In genomic region chr15:6180261-6180660, GRCm38 (mm10) we compare ENCODE assay signal across 16 mouse cellular contexts.
DNase-seq lines count a peak whose midpoint lies in the region; ATAC-seq and TF ChIP-seq lines count a peak whose summit lies in the region.
"Had no signal": no experiment of that assay in that cellular context is flagged by ENCODE, and none has a peak within 500 bp of the region (broad histone marks: within the 10 kb centered on the region; RNA-seq: fewer than 3 reads in every experiment).

No protein-coding gene starts in this region.

- no peaks in the 10 kb centered on the region for H3K27me3 ChIP-seq in intestine, postnatal 0 days (replicated peaks; ENCODE audit: control insufficient read depth, insufficient read depth, low read length)
- H3K27me3 ChIP-seq in intestine, embryonic 16.5 days (replicated peaks; ENCODE audit: control insufficient read depth, insufficient read depth, low read length), result no peaks in the 10 kb centered on the region
- no peaks in the 10 kb centered on the region for H3K27me3 ChIP-seq in liver, postnatal 0 days (ENCODE audit: insufficient read depth, low read length)
- H3K27me3 ChIP-seq in liver, embryonic 12.5 days (replicated peaks), result no peaks in the 10 kb centered on the region
- H3K27me3 ChIP-seq in Patski, result no peaks in the 10 kb centered on the region
- H3K27me3 ChIP-seq: embryonic facial prominence, embryonic 12.5 days; hindbrain, embryonic 13.5 days; neural tube, embryonic 12.5 days had no signal

- H3K4me1 ChIP-seq in intestine, postnatal 0 days (replicated peaks; ENCODE audit: control insufficient read depth, insufficient read depth, low read length), result no peaks in the 10 kb centered on the region
- H3K4me1 ChIP-seq in intestine, embryonic 16.5 days (ENCODE audit: control insufficient read depth, insufficient read depth, low read length), result no peaks in the 10 kb centered on the region
- H3K4me1 ChIP-seq in liver, postnatal 0 days (ENCODE audit: insufficient read depth), result no peaks in the 10 kb centered on the region
- no peaks in the 10 kb centered on the region for H3K4me1 ChIP-seq in liver, embryonic 12.5 days
- H3K4me1 ChIP-seq: embryonic facial prominence, embryonic 12.5 days; hindbrain, embryonic 13.5 days; neural tube, embryonic 12.5 days had no signal

- H3K4me3 ChIP-seq in intestine, postnatal 0 days (ENCODE audit: low read depth, low read length), result no peak overlapping the region
- no peak overlapping the region for H3K4me3 ChIP-seq in intestine, embryonic 16.5 days (ENCODE audit: low read length)
- no peak overlapping the region for H3K4me3 ChIP-seq in liver, postnatal 0 days (ENCODE audit: low read depth, low read length)
- no peak overlapping the region for H3K4me3 ChIP-seq in liver, embryonic 12.5 days
- H3K4me3 ChIP-seq: embryonic facial prominence, embryonic 12.5 days; hindbrain, embryonic 13.5 days; neural tube, embryonic 12.5 days had no signal

- H3K9ac ChIP-seq in intestine, postnatal 0 days (ENCODE audit: low read depth, low read length), result no peak overlapping the region
- no peak overlapping the region for H3K9ac ChIP-seq in intestine, embryonic 16.5 days (ENCODE audit: low read depth, low read length)
- H3K9ac ChIP-seq in liver, postnatal 0 days (replicated peaks), result no peak overlapping the region
- H3K9ac ChIP-seq in liver, embryonic 12.5 days, result no peak overlapping the region
- H3K9ac ChIP-seq: embryonic facial prominence, embryonic 12.5 days; hindbrain, embryonic 13.5 days; neural tube, embryonic 12.5 days had no signal

- no peak for TF ChIP-seq EP300 in liver, postnatal 0 days (IDR thresholded peaks at IDR 0.05; ENCODE audit: low read depth)

- WGBS in intestine, postnatal 0 days, result 75% methylated on average over 1 of the region's 1 CpGs
- WGBS in intestine, embryonic 16.5 days, result 91% methylated on average over 1 of the region's 1 CpGs
- 68% methylated on average over 1 of the region's 1 CpGs for WGBS in liver, postnatal 0 days (ENCODE audit: insufficient replicate concordance)
- 59% methylated on average over 1 of the region's 1 CpGs for WGBS in liver, embryonic 12.5 days (ENCODE audit: insufficient replicate concordance)

- peak; percentile 59 for TF ChIP-seq CTCF in intestine, postnatal 0 days (IDR thresholded peaks at IDR 0.05; ENCODE audit: low read depth)
- peak; percentile 38 for TF ChIP-seq CTCF in liver, postnatal 0 days (IDR thresholded peaks at IDR 0.05; ENCODE audit: low read depth)
- TF ChIP-seq CTCF in Patski (IDR thresholded peaks at IDR 0.05), result peak; percentile 60

- CTCF ChIA-PET in Patski (lab: Charles Lee), result no interaction called here

- H3K27ac ChIP-seq in intestine, postnatal 0 days (ENCODE audit: low read depth, low read length), result no peak overlapping the region
- no peak overlapping the region for H3K27ac ChIP-seq in intestine, embryonic 16.5 days (ENCODE audit: low read length)
- no peak overlapping the region for H3K27ac ChIP-seq in liver, postnatal 0 days (ENCODE audit: low read depth)
- no peak overlapping the region for H3K27ac ChIP-seq in liver, embryonic 12.5 days
- H3K27ac ChIP-seq: embryonic facial prominence, embryonic 12.5 days; hindbrain, embryonic 13.5 days; neural tube, embryonic 12.5 days had no signal

- POLR2A ChIA-PET in Patski (lab: Charles Lee), result no interaction called here

- no peaks in the 10 kb centered on the region for H3K36me3 ChIP-seq in intestine, postnatal 0 days (ENCODE audit: control insufficient read depth, insufficient read depth)
- H3K36me3 ChIP-seq in intestine, embryonic 16.5 days (ENCODE audit: control insufficient read depth, insufficient read depth, low read length), result no peaks in the 10 kb centered on the region
- no peaks in the 10 kb centered on the region for H3K36me3 ChIP-seq in liver, postnatal 0 days (replicated peaks; ENCODE audit: insufficient read depth, low read length)
- H3K36me3 ChIP-seq in liver, embryonic 12.5 days, result no peaks in the 10 kb centered on the region
- H3K36me3 ChIP-seq: embryonic facial prominence, embryonic 12.5 days; hindbrain, embryonic 13.5 days; neural tube, embryonic 12.5 days had no signal

- ATAC-seq in intestine, postnatal 0 days, result no peak
- no peak for ATAC-seq in intestine, embryonic 16.5 days
- ATAC-seq in liver, postnatal 0 days, result no peak
- no peak for ATAC-seq in liver, embryonic 12.5 days
- ATAC-seq in Patski, result no peak
- no peak for ATAC-seq in erythroid progenitor cell, adult 5-6 weeks (replicated peaks; ENCODE audit: low FRiP score, poor library complexity, severe bottlenecking)

- H3K9me3 ChIP-seq in intestine, postnatal 0 days (ENCODE audit: control insufficient read depth), result no peaks in the 10 kb centered on the region
- no peaks in the 10 kb centered on the region; the same call in 1 of the 2 replicates for H3K9me3 ChIP-seq in intestine, embryonic 16.5 days (ENCODE audit: control insufficient read depth, low read length)
- no peaks in the 10 kb centered on the region for H3K9me3 ChIP-seq in liver, postnatal 0 days (ENCODE audit: low read length)
- no peaks in the 10 kb centered on the region for H3K9me3 ChIP-seq in liver, embryonic 12.5 days (replicated peaks)
- H3K9me3 ChIP-seq: embryonic facial prominence, embryonic 12.5 days; hindbrain, embryonic 13.5 days had no signal

- DNase-seq in liver, postnatal 0 days, result no peak
- DNase-seq in Patski (ENCODE audit: low read depth, low spot score), result no peak
- DNase-seq in thymus, postnatal 10 days (ENCODE audit: low spot score in 2 of 2), result no peak
- DNase-seq: cerebellum, adult 18-20 months; kidney, adult 18-20 months; layer of hippocampus, adult 9-11 months; right cerebral cortex, postnatal 25 days; thymus, adult 18-20 months had no signal

- in situ Hi-C loops in Patski (cut with MboI; ENCODE audit: low pct_unique_long_range_greater_than_20kb), result no loop called here

- no peak overlapping the region for H3K4me2 ChIP-seq in intestine, postnatal 0 days (replicated peaks; ENCODE audit: low read depth)
- H3K4me2 ChIP-seq in intestine, embryonic 16.5 days (ENCODE audit: low read depth, low read length), result no peak overlapping the region
- H3K4me2 ChIP-seq in liver, postnatal 0 days (ENCODE audit: low read depth, low read length), result no peak overlapping the region
- no peak overlapping the region for H3K4me2 ChIP-seq in liver, embryonic 12.5 days
- H3K4me2 ChIP-seq: embryonic facial prominence, embryonic 12.5 days; hindbrain, embryonic 13.5 days; liver, embryonic 11.5 days; neural tube, embryonic 12.5 days had no signal
